Mouse (Mus musculus): ENCODE results near the gene Il34.

DNA sequence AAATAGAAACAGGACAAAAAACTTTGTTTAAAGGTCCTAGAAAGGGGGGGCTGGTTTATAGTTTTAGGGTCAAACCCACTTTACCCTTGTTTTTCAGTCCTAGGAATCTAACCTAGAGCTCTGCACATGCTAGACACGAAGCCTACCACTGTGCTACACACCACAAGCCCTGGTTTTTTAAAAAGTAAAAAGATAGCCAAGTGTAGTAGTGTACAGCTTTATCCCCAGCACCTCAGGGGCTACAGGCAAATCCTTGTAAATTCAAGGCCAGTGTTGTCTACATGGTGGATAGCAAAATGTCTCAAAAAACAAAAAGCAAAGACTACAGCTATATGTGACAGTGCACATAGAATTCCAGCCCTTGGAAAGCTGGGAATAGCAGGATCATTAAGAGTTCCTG lies 11.3 kb upstream of the Il34 start:
- TF ChIP-seq CTCF (IDR thresholded peaks at IDR 0.05; ENCODE audit: insufficient read depth, low read depth, low read length) (no peak), POLR2A (IDR thresholded peaks at IDR 0.05; ENCODE audit: insufficient read depth, low read depth, low read length) (no peak)

Data from olfactory bulb, adult 2 months (tissue).